Mouse (Mus musculus): Measurements from ENCODE around the gene Atxn1.

The Atxn1 gene

GRCm38 (mm10) chr13:45630518-45631290, 334.1 kb downstream of the Atxn1 start:
- DNase-seq (ENCODE audit: low read depth, low spot score): no peak

- no peak for DNase-seq (ENCODE audit: low read depth, low spot score)
Measured at GRCm38 (mm10) chr13:45629750-45630149, 335.1 kb downstream of the Atxn1 start.

- DNase-seq (ENCODE audit: low read depth, low spot score): no peak
Measured at GRCm38 (mm10) chr13:45628341-45628740, 336.5 kb downstream of the Atxn1 start.

- no peak for DNase-seq (ENCODE audit: low read depth, low spot score)
Measured at GRCm38 (mm10) chr13:45627206-45627751, 337.5 kb downstream of the Atxn1 start.

GRCm38 (mm10) chr13:45625740-45626139, 339.1 kb downstream of the Atxn1 start:
- no peak for DNase-seq (ENCODE audit: low read depth, low spot score)

GRCm38 (mm10) chr13:45623846-45624245, 341.0 kb downstream of the Atxn1 start:
- DNase-seq (ENCODE audit: low read depth, low spot score): no peak

GRCm38 (mm10) chr13:45622871-45623546, 341.8 kb downstream of the Atxn1 start:
- DNase-seq (ENCODE audit: low read depth, low spot score): no peak

- DNase-seq (ENCODE audit: low read depth, low spot score): no peak
Measured at GRCm38 (mm10) chr13:45620687-45621086, 344.1 kb downstream of the Atxn1 start.

- DNase-seq (ENCODE audit: low read depth, low spot score): no peak
Measured at GRCm38 (mm10) chr13:45620281-45620680, 344.5 kb downstream of the Atxn1 start.

GRCm38 (mm10) chr13:45617988-45618387, 346.8 kb downstream of the Atxn1 start:
- no peak for DNase-seq (ENCODE audit: low read depth, low spot score)

- no peak for DNase-seq (ENCODE audit: low read depth, low spot score)
Measured at GRCm38 (mm10) chr13:45614762-45615161, 350.0 kb downstream of the Atxn1 start.

- DNase-seq (ENCODE audit: low read depth, low spot score): peak; percentile 34
Measured at GRCm38 (mm10) chr13:45613346-45613745, 351.5 kb downstream of the Atxn1 start.

- no peak for DNase-seq (ENCODE audit: low read depth, low spot score)
Measured at GRCm38 (mm10) chr13:45611554-45611953, 353.3 kb downstream of the Atxn1 start.

- DNase-seq (ENCODE audit: low read depth, low spot score): no peak
Measured at GRCm38 (mm10) chr13:45609461-45609860, 355.3 kb downstream of the Atxn1 start.

- no peak for DNase-seq (ENCODE audit: low read depth, low spot score)
Measured at GRCm38 (mm10) chr13:45608593-45608992, 356.2 kb downstream of the Atxn1 start.

- no peak for DNase-seq (ENCODE audit: low read depth, low spot score)
Measured at GRCm38 (mm10) chr13:45607946-45608345, 356.9 kb downstream of the Atxn1 start.

- no peak for DNase-seq (ENCODE audit: low read depth, low spot score)
Measured at GRCm38 (mm10) chr13:45603636-45604035, 361.2 kb downstream of the Atxn1 start.

- peak; percentile 13 for DNase-seq (ENCODE audit: low read depth, low spot score)
Measured at GRCm38 (mm10) chr13:45600443-45600842, 364.4 kb downstream of the Atxn1 start.

- no peak for DNase-seq (ENCODE audit: low read depth, low spot score)
Measured at GRCm38 (mm10) chr13:45599831-45600230, 365.0 kb downstream of the Atxn1 start.

GRCm38 (mm10) chr13:45595416-45595815, 369.4 kb downstream of the Atxn1 start:
- no peak for DNase-seq (ENCODE audit: low read depth, low spot score)

GRCm38 (mm10) chr13:45593914-45594313, 370.9 kb downstream of the Atxn1 start:
- DNase-seq (ENCODE audit: low read depth, low spot score): no peak

- DNase-seq (ENCODE audit: low read depth, low spot score): no peak
Measured at GRCm38 (mm10) chr13:45590898-45591297, 373.9 kb downstream of the Atxn1 start.

GRCm38 (mm10) chr13:45583061-45583460, 381.7 kb downstream of the Atxn1 start:
- DNase-seq (ENCODE audit: low read depth, low spot score): peak; percentile 24
